Mouse (Mus musculus): ENCODE results near the gene Gnrhr. TPM values are rescaled to one million over a fixed set of nuclear protein-coding genes. Genes with fewer than 3 reads are reported as not detected.

The Gnrhr gene
- polyA plus RNA-seq (2017; shearing (Covaris generic)) = not detected

- ATAC-seq = no peak
Measured at GRCm38 (mm10) chr5:86197801-86198200, at the start of gene Gnrhr. Gnrhr (minus strand) TSS chr5:86197901.

GRCm38 (mm10) chr5:86246559-86246958 is 48.9 kb upstream of the Gnrhr start:
- no peak for ATAC-seq

DNA sequence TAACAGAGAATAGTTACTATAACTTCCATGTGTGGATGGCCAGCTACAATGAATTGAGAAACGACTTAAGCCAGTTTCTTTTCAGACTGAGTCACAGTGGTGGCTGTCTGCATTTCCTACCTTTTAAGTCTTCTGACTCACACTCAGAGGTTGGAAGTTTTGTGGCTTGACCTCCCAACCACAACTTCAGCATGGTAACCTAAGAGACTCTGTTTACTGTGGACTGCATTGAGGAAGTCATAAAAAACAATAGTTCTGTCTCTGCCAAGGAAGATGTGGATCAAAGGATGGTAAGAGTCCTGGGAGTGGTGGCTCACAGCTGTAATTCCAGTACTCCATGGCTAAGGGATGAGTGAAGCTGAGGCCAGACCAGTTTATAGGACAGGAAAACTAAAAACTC is 47.2 kb upstream of the Gnrhr start:
- ATAC-seq = no peak

DNA sequence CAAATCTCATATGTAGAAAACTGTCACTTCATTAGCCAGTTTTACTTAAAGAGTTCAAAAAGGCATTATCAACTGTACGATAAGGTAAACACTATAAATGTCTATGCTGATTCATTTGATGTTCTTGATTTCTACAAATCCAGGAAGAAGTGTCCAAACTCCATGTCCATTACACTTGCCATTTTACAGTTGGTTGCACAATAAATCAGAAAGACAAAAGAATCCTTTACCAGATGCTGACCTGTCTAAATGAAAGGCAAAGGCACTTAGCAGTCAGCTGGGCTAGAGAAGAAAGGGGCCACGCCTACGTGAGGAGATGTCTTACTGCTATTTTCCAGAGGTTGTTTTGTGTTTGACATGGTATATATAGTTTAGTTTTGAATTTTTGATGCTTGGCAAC is 46.6 kb upstream of the Gnrhr start:
- no peak for ATAC-seq

- ATAC-seq = no peak
Measured at GRCm38 (mm10) chr5:86227156-86227853, 29.6 kb upstream of the Gnrhr start.

DNA sequence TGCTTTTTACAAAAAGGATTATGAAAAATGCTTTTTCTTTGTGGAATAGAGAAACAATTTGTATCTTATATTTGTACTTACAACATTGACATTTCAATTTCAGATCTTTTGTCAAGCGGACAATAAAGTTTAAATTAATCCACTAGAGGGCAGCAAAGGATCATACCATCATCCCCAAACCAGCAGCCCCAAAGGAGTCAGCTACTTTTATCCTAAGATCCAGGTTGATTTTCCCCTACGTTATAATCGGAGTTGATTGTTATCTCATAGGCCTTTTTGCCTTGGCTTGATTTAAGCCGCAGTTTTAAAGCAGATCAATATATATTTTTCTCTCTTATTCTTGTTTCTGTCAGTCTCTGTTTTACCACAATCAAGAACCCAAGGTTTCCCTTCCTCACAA is 6.3 kb downstream of the Gnrhr start:
- peak; percentile 60 for ATAC-seq

GRCm38 (mm10) chr5:86190770-86191169 is 6.9 kb downstream of the Gnrhr start:
- ATAC-seq = peak; percentile 66

- no peak for ATAC-seq
Measured at GRCm38 (mm10) chr5:86190290-86190689, 7.4 kb downstream of the Gnrhr start.

DNA sequence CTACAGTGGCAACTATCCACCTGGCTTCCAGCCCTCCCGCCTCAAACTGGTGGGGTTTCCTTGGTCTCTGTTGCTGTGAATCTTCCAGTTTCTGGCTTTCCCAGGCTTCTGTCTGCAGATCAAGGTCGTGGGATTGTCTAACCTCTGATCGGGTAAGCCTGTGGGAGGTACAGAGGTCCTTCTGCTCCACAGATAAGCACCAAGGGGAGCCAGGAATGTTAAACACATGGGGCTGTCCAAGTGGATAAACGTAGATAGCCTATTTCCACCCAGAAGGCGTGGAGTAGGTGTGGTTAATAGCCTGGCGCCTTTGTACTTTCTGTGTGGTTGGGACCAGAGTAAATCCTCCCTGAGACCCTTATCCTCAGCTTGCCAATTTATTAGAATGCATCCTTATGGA is 10.3 kb downstream of the Gnrhr start:
- ATAC-seq = no peak

DNA sequence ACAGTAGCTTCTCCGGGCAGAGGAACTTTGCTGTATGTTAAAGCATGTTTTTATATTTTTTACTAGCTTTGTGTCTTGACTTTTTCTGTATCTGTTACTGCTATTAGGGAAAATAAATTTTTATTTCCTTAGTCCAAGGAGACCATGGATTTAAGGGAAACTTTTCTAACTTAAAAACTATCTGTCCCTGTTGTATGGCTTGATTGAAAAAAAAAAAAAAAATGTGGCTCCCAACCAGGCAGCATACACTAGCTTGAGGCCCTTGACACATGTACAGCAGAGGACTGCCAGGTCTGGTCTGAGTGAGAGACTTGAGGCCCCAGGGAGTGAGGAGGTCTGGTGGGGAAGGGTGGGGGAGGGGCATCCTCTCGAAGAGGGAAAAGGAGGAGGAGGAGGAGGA is 23.9 kb downstream of the Gnrhr start:
- ATAC-seq = no peak

DNA sequence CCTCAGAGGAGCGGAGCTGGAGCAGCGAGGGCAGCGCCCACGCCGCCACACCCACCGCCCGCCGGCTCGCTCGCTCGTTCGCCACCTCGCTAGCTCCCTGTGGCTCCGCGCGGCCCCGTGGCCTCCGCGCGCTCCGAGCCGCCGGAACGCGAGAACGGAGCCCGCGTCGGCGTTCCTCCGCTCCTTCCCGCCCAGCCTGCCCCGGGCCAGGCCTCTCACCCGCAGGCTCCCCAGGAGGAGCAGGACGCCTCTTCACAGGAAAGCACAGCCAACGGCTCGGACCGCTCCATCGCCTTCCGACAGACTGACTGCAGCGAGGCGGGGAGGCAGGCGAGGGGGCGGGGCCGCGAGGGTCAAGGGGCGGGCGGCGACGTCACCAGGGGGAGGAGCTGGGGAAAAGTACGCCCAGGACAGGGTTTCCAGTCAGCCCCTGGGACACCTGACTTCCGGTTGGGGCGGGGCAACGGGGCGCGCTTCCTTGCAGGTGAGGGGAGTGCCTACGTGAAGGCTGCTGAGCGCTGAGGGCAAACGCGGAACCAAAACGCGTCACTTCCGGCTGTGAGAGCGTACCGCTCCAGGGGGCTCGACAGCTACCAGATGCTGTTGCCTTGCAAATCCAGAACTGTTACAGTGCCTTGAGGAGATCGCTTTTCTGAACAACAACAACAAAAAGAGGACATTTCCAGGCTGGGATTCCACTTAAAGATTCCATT is 25.1 kb downstream of the Gnrhr start, which contains the start of gene Uba6:
Uba6 (minus strand) TSS at position 355 of the 713 bp plus-strand sequence.
- peak; percentile 96 for ATAC-seq

- ATAC-seq = no peak
Measured at GRCm38 (mm10) chr5:86172088-86172448, 25.6 kb downstream of the Gnrhr start.

Other genes starting within 250 kb of the Gnrhr start
- gene Cenpc1, start 132.3 kb downstream of the Gnrhr start, polyA plus RNA-seq (2017; shearing (Covaris generic)) = 10 to 100 TPM; 25.8 to 30.3 TPM
- gene Stap1, start 126.2 kb downstream of the Gnrhr start, polyA plus RNA-seq (2017; shearing (Covaris generic)) = 10 to 100 TPM; 62.4 to 86.2 TPM
- 10 to 100 TPM; 13.9 to 18.3 TPM for gene Uba6, start 25.1 kb downstream of the Gnrhr start, polyA plus RNA-seq (2017; shearing (Covaris generic))
- gene Tmprss11c, start 91.4 kb upstream of the Gnrhr start, polyA plus RNA-seq (2017; shearing (Covaris generic)) = not detected
- under 1 TPM in 1 of 2 experiments, not detected in 1; 0.20 TPM for gene Tmprss11d, start 175.5 kb upstream of the Gnrhr start, polyA plus RNA-seq (2017; shearing (Covaris generic))

All from activated CD4-positive, CD25-positive, alpha-beta regulatory T cell, adult 4 months (primary cell).